Mouse (Mus musculus): ENCODE measurements around the gene Dlgap4.

The Dlgap4 gene

GRCm38 (mm10) chr2:156803698-156804372 lies 190.3 kb downstream of the Dlgap4 start:
- DNase-seq (ENCODE audit: low spot score): no peak

- DNase-seq (ENCODE audit: low spot score): no peak
Measured at GRCm38 (mm10) chr2:156804589-156804988, 191.1 kb downstream of the Dlgap4 start.

- no peak for DNase-seq (ENCODE audit: low spot score)
Measured at GRCm38 (mm10) chr2:156806886-156807285, 193.4 kb downstream of the Dlgap4 start.

GRCm38 (mm10) chr2:156809579-156809978 lies 196.1 kb downstream of the Dlgap4 start:
- peak; percentile 62 for DNase-seq (ENCODE audit: low spot score)

GRCm38 (mm10) chr2:156810716-156811115 lies 197.2 kb downstream of the Dlgap4 start:
- DNase-seq (ENCODE audit: low spot score): no peak

GRCm38 (mm10) chr2:156811556-156811955 lies 198.1 kb downstream of the Dlgap4 start:
- DNase-seq (ENCODE audit: low spot score): no peak

Data from testis, postnatal 14 days (tissue).